Comparison of ENCODE assay signal across 21 mouse cellular contexts in the genomic region with DNA sequence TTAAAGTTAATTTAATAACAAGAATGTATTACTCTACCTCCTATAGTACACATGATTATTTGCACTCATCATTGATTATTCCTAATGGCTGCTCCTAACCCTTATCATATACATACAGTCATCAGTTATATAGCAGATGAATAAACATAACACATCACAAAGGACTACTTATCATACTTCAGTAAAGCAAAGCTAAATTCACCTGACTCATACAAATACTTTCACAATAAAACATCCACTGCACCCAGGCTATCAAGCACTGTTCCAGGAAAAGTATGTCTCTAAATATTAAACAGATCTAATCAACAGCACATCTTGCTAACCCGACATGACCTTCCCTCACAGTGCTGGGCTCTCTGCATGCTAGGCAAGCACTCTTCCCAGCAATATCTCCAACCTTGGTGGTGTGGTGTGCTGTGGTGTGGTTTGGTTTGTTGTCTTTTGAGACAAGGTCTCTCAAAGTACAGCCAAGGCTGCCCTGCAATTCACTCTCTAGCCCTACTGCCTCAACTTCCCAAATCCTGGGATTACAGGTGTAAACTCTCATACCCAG. TPM values are rescaled to one million over a fixed set of nuclear protein-coding genes. Genes with fewer than 3 reads are reported as not detected.
A peak's percentile ranks its signal among the peaks of the same experiment; 100 is the strongest.
DNase-seq lines count a peak whose midpoint lies in the region; ATAC-seq and TF ChIP-seq lines count a peak whose summit lies in the region.
"Had no signal": no experiment of that assay in that cellular context is flagged by ENCODE, and none has a peak within 500 bp of the region (broad histone marks: within the 10 kb centered on the region; RNA-seq: fewer than 3 reads in every experiment).

No protein-coding gene starts in this region.

- H3K9ac ChIP-seq in kidney, postnatal 0 days (ENCODE audit: low read depth, low read length) = 0 out of 2 replicates have a peak overlapping the region, but pooled peaks have one; percentile 13
- H3K9ac ChIP-seq in MEL (ENCODE audit: control insufficient read depth, low read depth, low read length, poor library complexity, severe bottlenecking) = no peak overlapping the region
- H3K9ac ChIP-seq in intestine, embryonic 15.5 days = no peak overlapping the region
- H3K9ac ChIP-seq in stomach, postnatal 0 days (ENCODE audit: low read length) = no peak overlapping the region
- H3K9ac ChIP-seq: embryonic facial prominence, embryonic 13.5 days; forebrain, embryonic 12.5 days; heart, embryonic 13.5 days; hindbrain, embryonic 13.5 days had no signal

- H3K79me2 ChIP-seq in MEL (ENCODE audit: control insufficient read depth, insufficient read depth, low read length, poor library complexity) = peaks cover 31% of the 10 kb centered on the region

- no peaks in the 10 kb centered on the region; the same call in 1 of the 2 replicates for H3K4me1 ChIP-seq in kidney, postnatal 0 days (replicated peaks; ENCODE audit: insufficient read depth, low read length)
- peaks cover 11% of the 10 kb centered on the region in 2 experiments for H3K4me1 ChIP-seq in MEL (ENCODE audit: control insufficient read depth in 1 of 2, insufficient read depth in 2 of 2, low read length in 2 of 2)
- peaks cover 4% of the 10 kb centered on the region; the same call in 1 of the 2 replicates for H3K4me1 ChIP-seq in intestine, embryonic 15.5 days (replicated peaks)
- H3K4me1 ChIP-seq in stomach, postnatal 0 days (replicated peaks; ENCODE audit: control insufficient read depth, insufficient read depth) = no peaks in the 10 kb centered on the region
- H3K4me1 ChIP-seq: hindbrain, embryonic 13.5 days had no signal

- TF ChIP-seq POLR2A in MEL (IDR thresholded peaks at IDR 0.05; ENCODE audit: control insufficient read depth in 1 of 2, insufficient read depth in 1 of 2, low read depth in 1 of 2, low read length in 2 of 2, poor library complexity in 1 of 2) = no peak

- 68% methylated on average over 1 of the region's 1 CpGs for WGBS in kidney, postnatal 0 days
- WGBS in intestine, embryonic 15.5 days = 55% methylated on average over 1 of the region's 1 CpGs
- 38% methylated on average over 1 of the region's 1 CpGs for WGBS in stomach, postnatal 0 days

- TF ChIP-seq CTCF in kidney, postnatal 0 days (IDR thresholded peaks at IDR 0.05; ENCODE audit: low read depth) = no peak
- TF ChIP-seq CTCF in MEL (IDR thresholded peaks at IDR 0.05 in 2 of 3, conservative IDR thresholded peaks at IDR 0.05 in 1 of 3; ENCODE audit: control insufficient read depth in 1 of 3, insufficient read depth in 1 of 3, low read depth in 2 of 3, low read length in 3 of 3, poor library complexity in 1 of 3, severe bottlenecking in 1 of 3) = no peak
- TF ChIP-seq CTCF in stomach, postnatal 0 days (IDR thresholded peaks at IDR 0.05; ENCODE audit: low read depth) = no peak

- DNase-seq in kidney, postnatal 0 days (ENCODE audit: low spot score) = no peak
- no peak for DNase-seq in kidney, postnatal 10 days
- no peak for DNase-seq in MEL (ENCODE audit: low read depth, low spot score)
- DNase-seq in stomach, postnatal 0 days (ENCODE audit: low spot score) = no peak
- DNase-seq in heart, adult 8-10 months (ENCODE audit: low spot score) = no peak
- no peak for DNase-seq in thymus, postnatal 14 days
- DNase-seq: adrenal gland, postnatal 10 days; cerebellum, adult 11-12 months; cerebellum, adult 9-11 months; cerebellum, postnatal 36 days; gastrocnemius, postnatal 10 days; heart, adult 2 months; heart, postnatal 4 days had no signal

- H3K36me3 ChIP-seq in kidney, postnatal 0 days (ENCODE audit: insufficient read depth, low read length) = no peaks in the 10 kb centered on the region
- peaks cover 0 to 26% of the 10 kb centered on the region in 2 experiments for H3K36me3 ChIP-seq in MEL (ENCODE audit: control insufficient read depth in 1 of 2, insufficient read depth in 2 of 2, low read length in 2 of 2)
- 0 out of 2 replicates have a peak, but pooled peaks cover 2% of the 10 kb centered on the region for H3K36me3 ChIP-seq in intestine, embryonic 15.5 days
- H3K36me3 ChIP-seq in stomach, postnatal 0 days (ENCODE audit: control insufficient read depth, insufficient read depth, low read length) = no peaks in the 10 kb centered on the region
- H3K36me3 ChIP-seq: hindbrain, embryonic 13.5 days had no signal

- no peak overlapping the region for H3K4me3 ChIP-seq in kidney, postnatal 0 days (replicated peaks; ENCODE audit: low read depth, low read length)
- H3K4me3 ChIP-seq in MEL (ENCODE audit: control insufficient read depth in 1 of 2, insufficient read depth in 1 of 2, low read depth in 2 of 2, low read length in 2 of 2) = no peak overlapping the region
- no peak overlapping the region for H3K4me3 ChIP-seq in intestine, embryonic 15.5 days (replicated peaks)
- H3K4me3 ChIP-seq in stomach, postnatal 0 days (ENCODE audit: low read depth, low read length) = no peak overlapping the region
- H3K4me3 ChIP-seq: embryonic facial prominence, embryonic 13.5 days; forebrain, embryonic 12.5 days; heart, adult 2 months; heart, embryonic 13.5 days; hindbrain, embryonic 13.5 days had no signal

- H3K27me3 ChIP-seq in kidney, postnatal 0 days (ENCODE audit: insufficient read depth, low read length) = no peaks in the 10 kb centered on the region
- no peaks in the 10 kb centered on the region for H3K27me3 ChIP-seq in MEL (ENCODE audit: control insufficient read depth in 1 of 2, insufficient read depth in 2 of 2, low read length in 2 of 2)
- no peaks in the 10 kb centered on the region for H3K27me3 ChIP-seq in intestine, embryonic 15.5 days (replicated peaks)
- H3K27me3 ChIP-seq in stomach, postnatal 0 days (ENCODE audit: control insufficient read depth, insufficient read depth, low read length) = no peaks in the 10 kb centered on the region
- H3K27me3 ChIP-seq: embryonic facial prominence, embryonic 13.5 days; forebrain, embryonic 12.5 days; heart, embryonic 13.5 days; hindbrain, embryonic 13.5 days had no signal

- TF ChIP-seq EP300 in MEL (IDR thresholded peaks at IDR 0.05; ENCODE audit: low read depth in 1 of 2, low read length in 2 of 2) = peak; percentile 22 to 42; a peak in 1 of 4 replicates
- no peak for TF ChIP-seq EP300 in stomach, postnatal 0 days (optimal IDR thresholded peaks at IDR 0.05)

- no peaks in the 10 kb centered on the region for H3K9me3 ChIP-seq in kidney, postnatal 0 days (replicated peaks; ENCODE audit: low read length)
- H3K9me3 ChIP-seq in MEL (replicated peaks; ENCODE audit: insufficient read depth, low read length) = no peaks in the 10 kb centered on the region
- no peaks in the 10 kb centered on the region for H3K9me3 ChIP-seq in intestine, embryonic 15.5 days
- H3K9me3 ChIP-seq in stomach, postnatal 0 days (ENCODE audit: control insufficient read depth, low read length) = no peaks in the 10 kb centered on the region
- H3K9me3 ChIP-seq: embryonic facial prominence, embryonic 13.5 days; forebrain, embryonic 12.5 days; heart, embryonic 13.5 days; hindbrain, embryonic 13.5 days had no signal

- H3K4me2 ChIP-seq in kidney, postnatal 0 days (ENCODE audit: low read length) = no peak overlapping the region
- no peak overlapping the region for H3K4me2 ChIP-seq in intestine, embryonic 15.5 days (replicated peaks)
- no peak overlapping the region for H3K4me2 ChIP-seq in stomach, postnatal 0 days (replicated peaks; ENCODE audit: low read depth)
- H3K4me2 ChIP-seq: embryonic facial prominence, embryonic 13.5 days; forebrain, embryonic 12.5 days; heart, embryonic 13.5 days; hindbrain, embryonic 13.5 days had no signal

- no peak for ATAC-seq in kidney, postnatal 0 days (replicated peaks; ENCODE audit: low FRiP score, low read depth)
- ATAC-seq in intestine, embryonic 15.5 days = peak; percentile 40; the same call in 1 of the 2 replicates
- ATAC-seq in stomach, postnatal 0 days (ENCODE audit: low FRiP score, low TSS enrichment) = peak; percentile 56
- ATAC-seq: forebrain, embryonic 16.5 days; hindbrain, postnatal 0 days had no signal

- H3K27ac ChIP-seq in kidney, postnatal 0 days = peak overlapping the region; percentile 80; the same call in 1 of the 2 replicates
- no peak overlapping the region for H3K27ac ChIP-seq in MEL (ENCODE audit: control insufficient read depth, low read depth, low read length)
- H3K27ac ChIP-seq in intestine, embryonic 15.5 days = no peak overlapping the region
- H3K27ac ChIP-seq in stomach, postnatal 0 days (replicated peaks) = no peak overlapping the region
- H3K27ac ChIP-seq: embryonic facial prominence, embryonic 13.5 days; forebrain, embryonic 12.5 days; heart, adult 2 months; heart, embryonic 13.5 days; hindbrain, embryonic 13.5 days; hindbrain, postnatal 0 days had no signal

- no peak for TF ChIP-seq RAD21 in MEL (IDR thresholded peaks at IDR 0.05; ENCODE audit: low read depth, low read length)

RNA-seq across cellular contexts. Expression of a gene that starts 8.8 kb away (rescaled TPM):
- 9.1 and 9.5 TPM in 2 replicates for polyA plus RNA-seq in kidney, postnatal 0 days (2015; fragmentation: Nextera tagmentation; extraction: Ambion mirVana)
- total RNA-seq in MEL (2012; rRNA removed) = 47.5 and 53.9 TPM in 2 replicates
- 10 to 100 TPM in 1 of 2 experiments, not detected in 1; 67.9 TPM for polyA plus RNA-seq in MEL (2012; ENCODE audit: insufficient read depth in 1 of 2, insufficient read length in 2 of 2, low read depth in 1 of 2, low replicate concordance in 2 of 2, missing spikeins in 1 of 2)
- polyA plus RNA-seq in intestine, embryonic 15.5 days (2015; fragmentation: Nextera tagmentation; extraction: Ambion mirVana) = 18.4 and 19.4 TPM in 2 replicates
- polyA plus RNA-seq in stomach, postnatal 0 days (2015; fragmentation: Nextera tagmentation; extraction: Ambion mirVana) = 2.7 and 3.5 TPM in 2 replicates
- total RNA-seq in heart, adult 8-10 months (2022) = 1 to 10 TPM; 1.6 to 2.6 (median 2.0) TPM

RNA-seq across cellular contexts. Expression of a gene that starts 36.8 kb away (rescaled TPM):
- polyA plus RNA-seq in kidney, postnatal 0 days (2015; fragmentation: Nextera tagmentation; extraction: Ambion mirVana) = 11.1 and 11.4 TPM in 2 replicates
- 26.7 and 36.0 TPM in 2 replicates for total RNA-seq in MEL (2012; rRNA removed)
- polyA plus RNA-seq in MEL (2012; ENCODE audit: insufficient read depth in 1 of 2, insufficient read length in 2 of 2, low read depth in 1 of 2, low replicate concordance in 2 of 2, missing spikeins in 1 of 2) = 10 to 100 TPM in 1 of 2 experiments, not detected in 1; 31.5 TPM
- 12.8 and 13.5 TPM in 2 replicates for polyA plus RNA-seq in intestine, embryonic 15.5 days (2015; fragmentation: Nextera tagmentation; extraction: Ambion mirVana)
- polyA plus RNA-seq in stomach, postnatal 0 days (2015; fragmentation: Nextera tagmentation; extraction: Ambion mirVana) = 9.3 and 9.8 TPM in 2 replicates
- total RNA-seq in heart, adult 8-10 months (2022) = 1 to 10 TPM; 1.9 to 4.5 (median 3.4) TPM

RNA-seq across cellular contexts. Expression of a gene that starts 49.5 kb away (rescaled TPM):
- polyA plus RNA-seq in kidney, postnatal 0 days (2015; fragmentation: Nextera tagmentation; extraction: Ambion mirVana) = 3.2 and 3.4 TPM in 2 replicates
- total RNA-seq in MEL (2012; rRNA removed) = 0.04 TPM in 1 of 2 replicates, not detected in the other
- polyA plus RNA-seq in MEL (2012; ENCODE audit: insufficient read depth in 1 of 2, insufficient read length in 2 of 2, low read depth in 1 of 2, low replicate concordance in 2 of 2, missing spikeins in 1 of 2) = under 1 TPM in 1 of 2 experiments, not detected in 1; 0.04 TPM
- 0.63 and 0.68 TPM in 2 replicates for polyA plus RNA-seq in intestine, embryonic 15.5 days (2015; fragmentation: Nextera tagmentation; extraction: Ambion mirVana)
- 0.25 and 0.28 TPM in 2 replicates for polyA plus RNA-seq in stomach, postnatal 0 days (2015; fragmentation: Nextera tagmentation; extraction: Ambion mirVana)
- total RNA-seq in heart, adult 8-10 months (2022) = under 1 TPM in 3 of 4 experiments, not detected in 1; 0.06 to 0.44 (median 0.09) TPM
- total RNA-seq: heart, postnatal 4 days had no signal
- polyA plus RNA-seq: heart, postnatal 0 days had no signal

RNA-seq across cellular contexts. Expression of a gene that starts 54.9 kb away (rescaled TPM):
- polyA plus RNA-seq in kidney, postnatal 0 days (2015; fragmentation: Nextera tagmentation; extraction: Ambion mirVana) = 5.8 and 7.2 TPM in 2 replicates
- 55.6 and 58.2 TPM in 2 replicates for total RNA-seq in MEL (2012; rRNA removed)
- 100 to 1,000 TPM in 1 of 2 experiments, not detected in 1; 110 TPM for polyA plus RNA-seq in MEL (2012; ENCODE audit: insufficient read depth in 1 of 2, insufficient read length in 2 of 2, low read depth in 1 of 2, low replicate concordance in 2 of 2, missing spikeins in 1 of 2)
- polyA plus RNA-seq in intestine, embryonic 15.5 days (2015; fragmentation: Nextera tagmentation; extraction: Ambion mirVana) = 10.5 and 10.7 TPM in 2 replicates
- polyA plus RNA-seq in stomach, postnatal 0 days (2015; fragmentation: Nextera tagmentation; extraction: Ambion mirVana) = 3.5 and 4.3 TPM in 2 replicates
- 1 to 10 TPM; 2.2 to 4.6 (median 2.5) TPM for total RNA-seq in heart, adult 8-10 months (2022)
